Mouse (Mus musculus): Measurements from ENCODE around the gene S100pbp.
"Not testable (repeated sequence)": the region's sequence is repeated elsewhere in the genome, so short reads cannot be mapped to it uniquely, and the experiment has no call there.

The S100pbp gene

GRCm38 (mm10) chr4:129220376-129221089 is 31.0 kb upstream of the S100pbp start:
- peak; percentile 90 for DNase-seq

GRCm38 (mm10) chr4:129219198-129219597 is 29.7 kb upstream of the S100pbp start:
- peak; percentile 33 for DNase-seq

- peak; percentile 24 for DNase-seq
These were observed 29.1 kb upstream of the S100pbp start for GRCm38 (mm10) chr4:129218569-129219175.

- not testable (repeated sequence) for DNase-seq
These were observed 23.0 kb upstream of the S100pbp start for GRCm38 (mm10) chr4:129212486-129212885.

GRCm38 (mm10) chr4:129211461-129211860 is 21.9 kb upstream of the S100pbp start:
- no peak for DNase-seq

GRCm38 (mm10) chr4:129209504-129209903 is 20.0 kb upstream of the S100pbp start:
- no peak for DNase-seq

GRCm38 (mm10) chr4:129206792-129207191 is 17.3 kb upstream of the S100pbp start:
- no peak for DNase-seq

GRCm38 (mm10) chr4:129204655-129205054 is 15.1 kb upstream of the S100pbp start:
- DNase-seq: no peak

GRCm38 (mm10) chr4:129197514-129197913 is 8.0 kb upstream of the S100pbp start:
- no peak for DNase-seq

- DNase-seq: no peak
These were observed 4.8 kb upstream of the S100pbp start for GRCm38 (mm10) chr4:129194280-129194679.

- no peak for DNase-seq
These were observed 2.2 kb upstream of the S100pbp start for GRCm38 (mm10) chr4:129191691-129192090.

- DNase-seq: peak; percentile 38
These were observed 1.0 kb upstream of the S100pbp start for GRCm38 (mm10) chr4:129190538-129190937.

- DNase-seq: peak; percentile 83
These were observed 555 bp downstream of the S100pbp start for GRCm38 (mm10) chr4:129188803-129189541.

- DNase-seq: no peak
These were observed 1.4 kb downstream of the S100pbp start for GRCm38 (mm10) chr4:129188041-129188659.

GRCm38 (mm10) chr4:129179560-129179959 is 10.0 kb downstream of the S100pbp start:
- no peak for DNase-seq

GRCm38 (mm10) chr4:129172529-129172928 is 17.0 kb downstream of the S100pbp start:
- DNase-seq: no peak

GRCm38 (mm10) chr4:129161581-129162255 is 27.8 kb downstream of the S100pbp start:
- DNase-seq: peak; percentile 72

- DNase-seq: no peak
These were observed 28.5 kb downstream of the S100pbp start for GRCm38 (mm10) chr4:129161076-129161475.

GRCm38 (mm10) chr4:129158549-129158948 is 31.0 kb downstream of the S100pbp start:
- DNase-seq: no peak

- DNase-seq: no peak
These were observed 32.0 kb downstream of the S100pbp start for GRCm38 (mm10) chr4:129157541-129157940.

- no peak for DNase-seq
These were observed 38.2 kb downstream of the S100pbp start for GRCm38 (mm10) chr4:129151276-129151811.

GRCm38 (mm10) chr4:129149321-129149720 is 40.2 kb downstream of the S100pbp start:
- DNase-seq: no peak
